Mouse (Mus musculus) C2C12 (cell line): Measurements from ENCODE around the gene Itpr1. TPM values are rescaled to one million over a fixed set of nuclear protein-coding genes. Genes with fewer than 3 reads are reported as not detected.

Experiments used
- H3K27me3 ChIP-seq: one replicate; pipeline ENCODE4 v1.6.1; 2011; ENCODE audit not compliant: control insufficient read depth, insufficient read depth, insufficient read length
- H3K36me3 ChIP-seq: one replicate; pipeline ENCODE4 v1.6.1; 2011; ENCODE audit not compliant: control insufficient read depth, insufficient read depth
- H3K4me3 ChIP-seq: one replicate; pipeline ENCODE4 v1.5.1; 2011; ENCODE audit warnings: mild to moderate bottlenecking, control low read depth; ENCODE audit not compliant: poor library complexity, insufficient read depth, severe bottlenecking
- H3K79me2 ChIP-seq: one replicate; pipeline ENCODE4 v1.6.1; 2011; ENCODE audit not compliant: control insufficient read depth, insufficient read depth
- H3K79me3 ChIP-seq: one replicate; pipeline ENCODE4 v1.6.1; 2011; ENCODE audit warnings: low read depth, control low read depth
- H3ac ChIP-seq: one replicate; pipeline ENCODE3; 2011; ENCODE audit warnings: low read depth; ENCODE audit not compliant: control insufficient read depth, insufficient read length
- CEBPB ChIP-seq: IDR thresholded peaks from one replicate; pipeline ENCODE4 v1.6.1; 2011; ENCODE audit warnings: low read depth, mild to moderate bottlenecking, control low read depth, moderate library complexity
- CTCF ChIP-seq: IDR thresholded peaks from one replicate; pipeline ENCODE4 v1.5.1; 2011; ENCODE audit not compliant: control insufficient read depth, insufficient read depth, insufficient read length
- FOSL1 ChIP-seq: IDR thresholded peaks from one replicate; pipeline ENCODE4 v1.8.0; 2011; ENCODE audit warnings: mild to moderate bottlenecking, low read length; ENCODE audit not compliant: poor library complexity, insufficient read depth, severe bottlenecking
- MAX ChIP-seq: IDR thresholded peaks from one replicate; pipeline ENCODE4 v1.6.1; 2011; ENCODE audit warnings: mild to moderate bottlenecking, control low read depth
- MYOD1 ChIP-seq: IDR thresholded peaks from one replicate; pipeline ENCODE4 v1.6.1; 2011; ENCODE audit warnings: low read depth; ENCODE audit not compliant: control insufficient read depth, insufficient read length
- MYOG ChIP-seq: IDR thresholded peaks from one replicate; pipeline ENCODE4 v1.6.1; 2011; ENCODE audit not compliant: control insufficient read depth, insufficient read length; ENCODE audit errors: extremely low read depth
- USF1 ChIP-seq: IDR thresholded peaks from one replicate; pipeline ENCODE4 v1.6.1; 2011; ENCODE audit warnings: low read depth, mild to moderate bottlenecking, control low read depth, moderate library complexity
- polyA plus RNA-seq: library from polyadenylated mRNA; unstranded; fragments of >200 nt; fragmentation: generic; extraction: Trizol; gene quantifications from one replicate; pipeline ENCODE4 v1.2.1, GENCODE M21; 2012; ENCODE audit warnings: missing spikeins

Gene Itpr1
- polyA plus RNA-seq, 1 experiment = 4.9 TPM

- Histone ChIP-seq H3ac (no peak overlapping the region), H3K79me3 (no peaks in the 10 kb centered on the region), H3K4me3 (no peak overlapping the region), H3K27me3 (peaks cover 29% of the 10 kb centered on the region), H3K79me2 (no peaks in the 10 kb centered on the region), H3K36me3 (no peaks in the 10 kb centered on the region)
- TF ChIP-seq FOSL1 = no peak
- no peak for TF ChIP-seq MAX
- no peak for TF ChIP-seq MYOG
- TF ChIP-seq MYOD1 = no peak
- no peak for TF ChIP-seq USF1
- no peak for TF ChIP-seq CTCF
- no peak for TF ChIP-seq CEBPB
Measured at GRCm38 (mm10) chr6:108192632-108193031, 20.3 kb upstream of the Itpr1 start.

GRCm38 (mm10) chr6:108196665-108197064 is 16.2 kb upstream of the Itpr1 start:
- Histone ChIP-seq H3K79me2 (no peaks in the 10 kb centered on the region), H3K79me3 (no peaks in the 10 kb centered on the region), H3K36me3 (no peaks in the 10 kb centered on the region), H3ac (no peak overlapping the region), H3K27me3 (peaks cover 17% of the 10 kb centered on the region), H3K4me3 (no peak overlapping the region)
- no peak for TF ChIP-seq MYOD1
- no peak for TF ChIP-seq CEBPB
- TF ChIP-seq USF1 = no peak
- TF ChIP-seq MAX = no peak
- no peak for TF ChIP-seq FOSL1
- TF ChIP-seq MYOG = no peak
- TF ChIP-seq CTCF = no peak

GRCm38 (mm10) chr6:108197117-108197516 is 15.8 kb upstream of the Itpr1 start:
- no peaks in the 10 kb centered on the region for H3K79me3 ChIP-seq
- no peaks in the 10 kb centered on the region for H3K36me3 ChIP-seq
- H3K4me3 ChIP-seq = no peak overlapping the region
- H3K79me2 ChIP-seq = no peaks in the 10 kb centered on the region
- H3ac ChIP-seq = no peak overlapping the region
- TF ChIP-seq MYOD1 (no peak), FOSL1 (no peak), USF1 (no peak), MYOG (no peak), MAX (no peak), CEBPB (no peak), CTCF (no peak)
- H3K27me3 ChIP-seq = peaks cover 17% of the 10 kb centered on the region

- Histone ChIP-seq H3K79me2 (no peaks in the 10 kb centered on the region), H3K4me3 (no peak overlapping the region), H3K27me3 (peaks cover 17% of the 10 kb centered on the region), H3K36me3 (no peaks in the 10 kb centered on the region), H3ac (no peak overlapping the region), H3K79me3 (no peaks in the 10 kb centered on the region)
- TF ChIP-seq MAX = no peak
- no peak for TF ChIP-seq CEBPB
- no peak for TF ChIP-seq MYOD1
- TF ChIP-seq CTCF = no peak
- no peak for TF ChIP-seq FOSL1
- no peak for TF ChIP-seq USF1
- TF ChIP-seq MYOG = no peak
Measured at GRCm38 (mm10) chr6:108198286-108198685, 14.6 kb upstream of the Itpr1 start.

GRCm38 (mm10) chr6:108204322-108204721 is 8.6 kb upstream of the Itpr1 start:
- H3K79me3 ChIP-seq = no peaks in the 10 kb centered on the region
- TF ChIP-seq FOSL1 = no peak
- TF ChIP-seq CTCF = no peak
- TF ChIP-seq CEBPB = no peak
- TF ChIP-seq MYOD1 = no peak
- TF ChIP-seq MAX = no peak

GRCm38 (mm10) chr6:108206145-108206544 is 6.8 kb upstream of the Itpr1 start:
- H3K4me3 ChIP-seq = no peak overlapping the region
- no peaks in the 10 kb centered on the region for H3K36me3 ChIP-seq
- no peak for TF ChIP-seq FOSL1
- no peak for TF ChIP-seq MAX
- TF ChIP-seq CEBPB = no peak
- no peak for TF ChIP-seq MYOD1
- no peak for TF ChIP-seq CTCF
- no peak for TF ChIP-seq MYOG
- no peak for TF ChIP-seq USF1
- H3ac ChIP-seq = no peak overlapping the region
- H3K79me2 ChIP-seq = no peaks in the 10 kb centered on the region
- H3K79me3 ChIP-seq = no peaks in the 10 kb centered on the region
- H3K27me3 ChIP-seq = peaks cover 18% of the 10 kb centered on the region

More at GRCm38 (mm10) chr6:108204322-108204721, 8.6 kb upstream of the Itpr1 start:
- Histone ChIP-seq H3K36me3 (no peaks in the 10 kb centered on the region), H3K27me3 (peaks cover 17% of the 10 kb centered on the region), H3K79me2 (no peaks in the 10 kb centered on the region), H3ac (no peak overlapping the region), H3K4me3 (no peak overlapping the region)
